Mouse (Mus musculus): ENCODE data around the gene Mob3b. TPM values are rescaled to one million over a fixed set of nuclear protein-coding genes. Genes with fewer than 3 reads are reported as not detected.

Mob3b gene
- polyA plus RNA-seq, 1 experiment: 2.3 TPM

- TF ChIP-seq CTCF (IDR thresholded peaks at IDR 0.05; ENCODE audit: extremely low read depth, insufficient read depth, insufficient read length, insufficient replicate concordance): no peak
- TF ChIP-seq POLR2A (IDR thresholded peaks at IDR 0.05; ENCODE audit: low read depth, low read length): no peak
- DNase-seq (ENCODE audit: low read depth in 1 of 2, low spot score in 2 of 2): no peak
- Histone ChIP-seq H3K27ac (ENCODE audit: insufficient read depth, low read length) (no peak overlapping the region), H3K36me3 (ENCODE audit: control insufficient read depth, insufficient read depth, low read length) (no peaks in the 10 kb centered on the region), H3K4me3 (ENCODE audit: extremely low read depth, insufficient read depth, insufficient read length) (no peak overlapping the region), H3K27me3 (ENCODE audit: control insufficient read depth, insufficient read depth, low read length) (no peaks in the 10 kb centered on the region), H3K4me1 (ENCODE audit: control insufficient read depth, insufficient read depth, insufficient read length) (peaks cover 13% of the 10 kb centered on the region)
- 83% methylated on average over 7 of the region's 7 CpGs for WGBS
These were observed 56.1 kb downstream of the Mob3b start for GRCm38 (mm10) chr4:35101201-35101600.

- Histone ChIP-seq H3K36me3 (ENCODE audit: control insufficient read depth, insufficient read depth, low read length) (no peaks in the 10 kb centered on the region), H3K4me3 (ENCODE audit: extremely low read depth, insufficient read depth, insufficient read length) (peak overlapping the region; percentile 26; the same call in 1 of the 2 replicates), H3K27ac (ENCODE audit: insufficient read depth, low read length) (peak overlapping the region; percentile 8; the same call in 1 of the 2 replicates), H3K4me1 (ENCODE audit: control insufficient read depth, insufficient read depth, insufficient read length) (peaks cover 17% of the 10 kb centered on the region), H3K27me3 (ENCODE audit: control insufficient read depth, insufficient read depth, low read length) (no peaks in the 10 kb centered on the region)
- WGBS: 22% methylated on average over 29 of the region's 29 CpGs
- peak; percentile 12 to 56 for DNase-seq (ENCODE audit: low read depth in 1 of 2, low spot score in 2 of 2)
- no peak for TF ChIP-seq POLR2A (IDR thresholded peaks at IDR 0.05; ENCODE audit: low read depth, low read length)
- no peak for TF ChIP-seq CTCF (IDR thresholded peaks at IDR 0.05; ENCODE audit: extremely low read depth, insufficient read depth, insufficient read length, insufficient replicate concordance)
These were observed 57.2 kb downstream of the Mob3b start for GRCm38 (mm10) chr4:35099865-35100780.

GRCm38 (mm10) chr4:35099210-35099864, 57.9 kb downstream of the Mob3b start:
- peaks cover 17% of the 10 kb centered on the region for H3K4me1 ChIP-seq (ENCODE audit: control insufficient read depth, insufficient read depth, insufficient read length)
- WGBS: 50% methylated on average over 17 of the region's 17 CpGs
- H3K27ac ChIP-seq (ENCODE audit: insufficient read depth, low read length): no peak overlapping the region
- peak overlapping the region; percentile 26; the same call in 1 of the 2 replicates for H3K4me3 ChIP-seq (ENCODE audit: extremely low read depth, insufficient read depth, insufficient read length)
- H3K27me3 ChIP-seq (ENCODE audit: control insufficient read depth, insufficient read depth, low read length): no peaks in the 10 kb centered on the region
- no peaks in the 10 kb centered on the region for H3K36me3 ChIP-seq (ENCODE audit: control insufficient read depth, insufficient read depth, low read length)
- no peak for DNase-seq (ENCODE audit: low read depth in 1 of 2, low spot score in 2 of 2)
- TF ChIP-seq POLR2A (IDR thresholded peaks at IDR 0.05; ENCODE audit: low read depth, low read length) (no peak), CTCF (IDR thresholded peaks at IDR 0.05; ENCODE audit: extremely low read depth, insufficient read depth, insufficient read length, insufficient replicate concordance) (no peak)

- no peak overlapping the region for H3K4me3 ChIP-seq (ENCODE audit: extremely low read depth, insufficient read depth, insufficient read length)
- no peak overlapping the region for H3K27ac ChIP-seq (ENCODE audit: insufficient read depth, low read length)
- TF ChIP-seq POLR2A (IDR thresholded peaks at IDR 0.05; ENCODE audit: low read depth, low read length): no peak
- no peak for TF ChIP-seq CTCF (IDR thresholded peaks at IDR 0.05; ENCODE audit: extremely low read depth, insufficient read depth, insufficient read length, insufficient replicate concordance)
- DNase-seq (ENCODE audit: low read depth in 1 of 2, low spot score in 2 of 2): no peak
- peaks cover 17% of the 10 kb centered on the region for H3K4me1 ChIP-seq (ENCODE audit: control insufficient read depth, insufficient read depth, insufficient read length)
- 90% methylated on average over 6 of the region's 6 CpGs for WGBS
- no peaks in the 10 kb centered on the region for H3K36me3 ChIP-seq (ENCODE audit: control insufficient read depth, insufficient read depth, low read length)
- H3K27me3 ChIP-seq (ENCODE audit: control insufficient read depth, insufficient read depth, low read length): no peaks in the 10 kb centered on the region
These were observed 58.7 kb downstream of the Mob3b start for GRCm38 (mm10) chr4:35098552-35098951.

- H3K27ac ChIP-seq (ENCODE audit: insufficient read depth, low read length): peak overlapping the region; percentile 84
- no peaks in the 10 kb centered on the region for H3K27me3 ChIP-seq (ENCODE audit: control insufficient read depth, insufficient read depth, low read length)
- H3K36me3 ChIP-seq (ENCODE audit: control insufficient read depth, insufficient read depth, low read length): no peaks in the 10 kb centered on the region
- no peak for TF ChIP-seq POLR2A (IDR thresholded peaks at IDR 0.05; ENCODE audit: low read depth, low read length)
- no peak for TF ChIP-seq CTCF (IDR thresholded peaks at IDR 0.05; ENCODE audit: extremely low read depth, insufficient read depth, insufficient read length, insufficient replicate concordance)
- 46% methylated on average over 28 of the region's 28 CpGs for WGBS
- peak overlapping the region; percentile 19; the same call in 1 of the 2 replicates for H3K4me3 ChIP-seq (ENCODE audit: extremely low read depth, insufficient read depth, insufficient read length)
- peak; percentile 66 to 76 for DNase-seq (ENCODE audit: low read depth in 1 of 2, low spot score in 2 of 2)
- peaks cover 17% of the 10 kb centered on the region for H3K4me1 ChIP-seq (ENCODE audit: control insufficient read depth, insufficient read depth, insufficient read length)
These were observed 60.8 kb downstream of the Mob3b start for GRCm38 (mm10) chr4:35096226-35097175.

- DNase-seq (ENCODE audit: low read depth in 1 of 2, low spot score in 2 of 2): no peak
- no peak overlapping the region for H3K4me3 ChIP-seq (ENCODE audit: extremely low read depth, insufficient read depth, insufficient read length)
- TF ChIP-seq CTCF (IDR thresholded peaks at IDR 0.05; ENCODE audit: extremely low read depth, insufficient read depth, insufficient read length, insufficient replicate concordance) (no peak), POLR2A (IDR thresholded peaks at IDR 0.05; ENCODE audit: low read depth, low read length) (no peak)
- no peaks in the 10 kb centered on the region for H3K27me3 ChIP-seq (ENCODE audit: control insufficient read depth, insufficient read depth, low read length)
- 89% methylated on average over 3 of the region's 3 CpGs for WGBS
- no peak overlapping the region for H3K27ac ChIP-seq (ENCODE audit: insufficient read depth, low read length)
- peaks cover 15% of the 10 kb centered on the region for H3K4me1 ChIP-seq (ENCODE audit: control insufficient read depth, insufficient read depth, insufficient read length)
- H3K36me3 ChIP-seq (ENCODE audit: control insufficient read depth, insufficient read depth, low read length): no peaks in the 10 kb centered on the region
These were observed 64.8 kb downstream of the Mob3b start for GRCm38 (mm10) chr4:35092457-35092856.

Measured in spleen, adult 2 months (tissue).